Mouse (Mus musculus) erythroblast, embryonic 14.5 days (primary cell): ENCODE results near the gene Traf1. TPM values are rescaled to one million over a fixed set of nuclear protein-coding genes. Genes with fewer than 3 reads are reported as not detected.

ENCODE experiments used
- H3K27me3 ChIP-seq: 2 replicates; pipeline ENCODE4 v1.6.1; 2012; ENCODE audit warnings: inconsistent platforms; ENCODE audit not compliant: control insufficient read depth
- H3K36me3 ChIP-seq: 2 replicates; pipeline ENCODE4 v1.6.1; 2012; ENCODE audit warnings: mild to moderate bottlenecking, inconsistent platforms; ENCODE audit not compliant: control insufficient read depth
- H3K4me1 ChIP-seq: 2 replicates; pipeline ENCODE4 v1.6.1; 2012; ENCODE audit warnings: inconsistent platforms; ENCODE audit not compliant: control insufficient read depth
- H3K4me3 ChIP-seq: replicated peaks from 2 replicates; pipeline ENCODE3; 2012; ENCODE audit warnings: moderate library complexity, mild to moderate bottlenecking, inconsistent platforms
- H3K9me3 ChIP-seq: 2 replicates; pipeline ENCODE4 v1.6.1; 2012; ENCODE audit warnings: low read length, inconsistent platforms, mixed read lengths; ENCODE audit not compliant: control insufficient read depth
- GATA1 ChIP-seq: IDR thresholded peaks from 2 replicates; pipeline ENCODE4 v1.6.1; 2012; ENCODE audit warnings: low read length, inconsistent platforms, mixed read lengths
- TAL1 ChIP-seq: IDR thresholded peaks from 3 replicates; pipeline ENCODE4 v1.6.1; 2012; ENCODE audit warnings: low read length, inconsistent platforms, mixed read lengths
- polyA plus RNA-seq: library from polyadenylated mRNA; stranded (reverse); fragments of >175 nt; gene quantifications from 2 replicates; pipeline ENCODE4 v1.2.3, GENCODE M21; 2012

Traf1 gene
- polyA plus RNA-seq, 1 experiment: not detected

GRCm38 (mm10) chr2:34951469-34951868, 10.1 kb downstream of the Traf1 start:
- H3K27me3 ChIP-seq: peaks cover 5% of the 10 kb centered on the region; the same call in 1 of the 2 replicates
- no peak overlapping the region for H3K4me3 ChIP-seq
- no peak for TF ChIP-seq GATA1
- TF ChIP-seq TAL1: no peak
- H3K4me1 ChIP-seq: no peaks in the 10 kb centered on the region
- H3K36me3 ChIP-seq: no peaks in the 10 kb centered on the region
- no peaks in the 10 kb centered on the region for H3K9me3 ChIP-seq

GRCm38 (mm10) chr2:34948622-34949021, 12.9 kb downstream of the Traf1 start:
- Histone ChIP-seq H3K36me3 (no peaks in the 10 kb centered on the region), H3K27me3 (peaks cover 5% of the 10 kb centered on the region; the same call in 1 of the 2 replicates), H3K4me3 (no peak overlapping the region), H3K9me3 (no peaks in the 10 kb centered on the region), H3K4me1 (no peaks in the 10 kb centered on the region; the same call in 1 of the 2 replicates)
- TF ChIP-seq TAL1: no peak
- no peak for TF ChIP-seq GATA1

- Histone ChIP-seq H3K9me3 (no peaks in the 10 kb centered on the region), H3K4me1 (no peaks in the 10 kb centered on the region; the same call in 1 of the 2 replicates), H3K36me3 (no peaks in the 10 kb centered on the region), H3K27me3 (peaks cover 10% of the 10 kb centered on the region), H3K4me3 (no peak overlapping the region)
- no peak for TF ChIP-seq TAL1
- TF ChIP-seq GATA1: no peak
These were observed 15.5 kb downstream of the Traf1 start for GRCm38 (mm10) chr2:34946046-34946445.

DNA sequence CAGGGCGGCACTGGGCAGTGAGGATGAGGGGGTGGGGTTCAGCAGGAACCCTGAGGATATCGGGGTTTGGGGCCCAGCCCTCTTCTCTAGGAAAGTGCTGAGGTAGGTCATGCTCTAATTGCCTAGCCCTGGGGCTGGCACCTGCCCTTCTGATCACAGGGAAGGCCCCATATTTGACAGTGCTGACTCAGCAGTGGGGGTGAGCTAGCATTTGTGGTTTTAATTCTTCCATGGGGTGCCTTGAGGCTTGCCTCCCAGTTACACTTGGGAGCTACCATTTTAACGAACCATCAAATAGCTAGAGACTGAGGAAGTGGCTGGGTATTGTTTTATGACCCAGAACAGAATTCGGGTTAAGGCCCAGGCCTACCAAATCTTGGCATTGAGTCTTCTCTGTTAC, 16.0 kb downstream of the Traf1 start:
- peaks cover 11% of the 10 kb centered on the region for H3K27me3 ChIP-seq
- no peak for TF ChIP-seq GATA1
- TF ChIP-seq TAL1: no peak

GRCm38 (mm10) chr2:34944761-34945160, 16.8 kb downstream of the Traf1 start:
- Histone ChIP-seq H3K27me3 (peaks cover 14% of the 10 kb centered on the region), H3K4me3 (no peak overlapping the region), H3K9me3 (no peaks in the 10 kb centered on the region), H3K36me3 (no peaks in the 10 kb centered on the region), H3K4me1 (no peaks in the 10 kb centered on the region; the same call in 1 of the 2 replicates)
- TF ChIP-seq TAL1 (no peak), GATA1 (no peak)

More for the DNA sequence above, 16.0 kb downstream of the Traf1 start:
- H3K9me3 ChIP-seq: no peaks in the 10 kb centered on the region
- no peak overlapping the region for H3K4me3 ChIP-seq
- no peaks in the 10 kb centered on the region for H3K36me3 ChIP-seq
- H3K4me1 ChIP-seq: no peaks in the 10 kb centered on the region; the same call in 1 of the 2 replicates

DNA sequence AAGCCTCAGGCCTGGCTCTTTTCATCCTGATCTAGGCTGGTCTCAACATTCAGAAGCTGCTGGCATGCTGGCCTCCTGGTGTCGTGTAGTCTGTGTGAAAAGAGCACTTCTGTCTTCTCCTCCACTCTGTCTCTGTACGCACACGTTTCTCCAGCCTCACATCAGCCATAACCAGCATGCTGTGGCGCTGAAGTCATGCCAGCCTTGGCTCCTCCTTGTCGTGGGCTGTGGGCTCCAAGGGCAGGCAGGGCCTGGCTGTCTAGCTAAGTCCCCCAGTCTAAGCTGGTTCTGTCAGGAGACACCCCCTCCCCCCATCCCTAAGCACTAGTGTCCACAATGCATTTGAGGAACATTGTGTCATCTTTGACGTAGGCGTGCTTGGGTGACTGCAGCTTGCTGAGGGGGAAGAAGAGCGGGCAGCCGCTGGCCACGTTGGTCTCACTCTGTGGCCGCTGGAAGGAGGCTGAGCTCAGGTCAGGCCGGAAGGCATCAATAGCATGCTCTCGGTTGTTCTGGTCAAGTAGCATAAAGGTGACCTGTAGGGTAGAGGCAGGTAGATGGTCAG, 17.9 kb downstream of the Traf1 start:
- TF ChIP-seq TAL1: no peak; the same call in 2 of the 3 replicates
- no peak for TF ChIP-seq GATA1
- no peak overlapping the region for H3K4me3 ChIP-seq
- no peaks in the 10 kb centered on the region; the same call in 1 of the 2 replicates for H3K4me1 ChIP-seq

DNA sequence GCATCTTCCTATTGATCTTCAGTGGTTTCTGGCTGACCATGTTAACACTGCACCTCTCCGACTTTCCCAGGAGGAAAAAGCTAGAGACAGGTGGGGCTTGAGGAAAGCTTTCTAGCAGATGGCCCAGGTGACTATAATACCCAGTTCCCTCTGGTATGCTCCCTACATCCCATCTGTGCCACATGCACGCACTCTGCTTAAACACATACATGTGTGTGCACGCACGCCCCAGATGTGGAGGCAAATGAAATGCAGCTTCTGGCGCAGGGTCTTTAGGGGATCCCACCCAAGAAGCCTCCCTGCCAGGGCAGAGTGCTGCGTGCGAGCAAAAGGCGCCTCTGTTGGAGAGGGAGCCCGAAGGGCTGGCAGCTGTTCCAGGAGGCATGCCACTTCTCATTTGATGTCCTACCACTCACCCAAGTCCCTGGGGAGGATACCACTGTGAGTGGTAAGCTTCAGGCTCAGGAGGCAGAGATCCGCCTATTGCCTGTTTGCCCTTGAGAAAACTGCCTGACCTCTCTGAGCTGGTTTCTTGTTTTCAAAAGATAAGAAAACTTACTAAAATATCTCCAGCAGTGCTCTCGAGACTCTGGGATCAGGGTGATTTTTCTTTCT, 20.4 kb downstream of the Traf1 start:
- no peaks in the 10 kb centered on the region for H3K9me3 ChIP-seq
- no peaks in the 10 kb centered on the region for H3K36me3 ChIP-seq
- peaks cover 18% of the 10 kb centered on the region for H3K27me3 ChIP-seq
- H3K4me3 ChIP-seq: no peak overlapping the region
- no peaks in the 10 kb centered on the region; the same call in 1 of the 2 replicates for H3K4me1 ChIP-seq
- TF ChIP-seq GATA1 (no peak), TAL1 (no peak)

More for the DNA sequence above, 17.9 kb downstream of the Traf1 start:
- peaks cover 14% of the 10 kb centered on the region for H3K27me3 ChIP-seq
- no peaks in the 10 kb centered on the region for H3K9me3 ChIP-seq
- H3K36me3 ChIP-seq: no peaks in the 10 kb centered on the region

DNA sequence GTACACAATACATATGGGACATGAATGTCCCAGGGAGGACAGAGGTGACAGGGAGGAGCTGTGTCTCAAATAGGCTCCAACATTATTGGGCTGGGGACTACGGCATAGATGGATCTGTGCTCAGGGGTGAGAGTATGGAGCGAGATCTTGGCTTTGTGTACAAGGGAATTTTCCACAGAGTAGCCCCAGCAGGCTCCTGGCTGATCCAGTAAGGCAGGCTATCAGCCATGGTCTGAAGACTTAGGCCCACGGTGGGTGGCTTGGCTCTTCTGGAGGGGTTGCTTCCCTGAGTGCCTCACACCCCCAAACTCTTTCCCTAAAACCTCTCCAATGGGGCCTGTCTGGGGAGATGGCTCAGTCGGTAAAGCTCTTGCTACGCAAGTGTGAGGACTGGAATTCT, 21.3 kb downstream of the Traf1 start:
- Histone ChIP-seq H3K4me3 (no peak overlapping the region), H3K9me3 (no peaks in the 10 kb centered on the region), H3K27me3 (peaks cover 18% of the 10 kb centered on the region), H3K36me3 (no peaks in the 10 kb centered on the region), H3K4me1 (no peaks in the 10 kb centered on the region; the same call in 1 of the 2 replicates)
- TF ChIP-seq GATA1 (no peak), TAL1 (no peak)
